Mouse (Mus musculus): Measurements from ENCODE around the gene Slc26a9. TPM values are rescaled to one million over a fixed set of nuclear protein-coding genes. Genes with fewer than 3 reads are reported as not detected.

The Slc26a9 gene
- polyA plus RNA-seq, 1 experiment: not detected

DNA sequence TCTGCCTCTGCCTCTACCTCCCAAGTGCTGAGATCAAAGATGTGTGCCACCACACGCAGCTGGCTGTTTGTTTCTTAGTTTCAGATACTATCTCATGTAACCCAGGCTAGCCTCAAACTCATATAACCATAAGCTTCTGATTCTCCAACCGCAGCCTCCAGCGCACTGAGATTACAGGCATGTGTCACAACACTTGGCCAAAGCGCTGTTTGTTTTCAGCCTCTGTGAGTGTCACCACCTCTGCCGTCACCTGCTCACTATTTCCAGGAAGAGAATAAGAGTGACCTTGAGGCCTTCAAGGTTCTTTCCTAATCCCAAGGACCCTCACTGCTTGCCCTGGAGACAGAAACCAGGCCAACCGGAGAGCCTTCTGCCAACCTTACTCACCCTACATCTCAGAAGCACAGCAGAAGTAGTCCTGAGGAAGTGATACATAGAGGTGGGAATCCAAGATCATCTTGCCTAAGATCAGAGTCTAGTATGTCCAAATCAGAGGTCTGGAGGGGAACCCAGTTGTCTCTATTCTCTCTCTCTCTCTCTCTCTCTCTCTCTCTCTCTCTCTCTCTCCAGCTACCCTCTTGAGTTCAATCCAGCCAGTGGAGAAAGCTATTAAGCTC, 9.1 kb upstream of the Slc26a9 start:
- TF ChIP-seq POLR2A (IDR thresholded peaks at IDR 0.05; ENCODE audit: borderline replicate concordance, low read depth, low read length) (no peak), CTCF (IDR thresholded peaks at IDR 0.05; ENCODE audit: low read depth, low read length) (no peak)
- H3K4me3 ChIP-seq (ENCODE audit: insufficient read depth, low read length): no peak overlapping the region
- 0 out of 2 replicates have a peak, but pooled peaks cover 4% of the 10 kb centered on the region for H3K4me1 ChIP-seq (ENCODE audit: control insufficient read depth, insufficient read depth, low read length)
- H3K27ac ChIP-seq (ENCODE audit: insufficient read depth, low read depth, low read length): no peak overlapping the region

DNA sequence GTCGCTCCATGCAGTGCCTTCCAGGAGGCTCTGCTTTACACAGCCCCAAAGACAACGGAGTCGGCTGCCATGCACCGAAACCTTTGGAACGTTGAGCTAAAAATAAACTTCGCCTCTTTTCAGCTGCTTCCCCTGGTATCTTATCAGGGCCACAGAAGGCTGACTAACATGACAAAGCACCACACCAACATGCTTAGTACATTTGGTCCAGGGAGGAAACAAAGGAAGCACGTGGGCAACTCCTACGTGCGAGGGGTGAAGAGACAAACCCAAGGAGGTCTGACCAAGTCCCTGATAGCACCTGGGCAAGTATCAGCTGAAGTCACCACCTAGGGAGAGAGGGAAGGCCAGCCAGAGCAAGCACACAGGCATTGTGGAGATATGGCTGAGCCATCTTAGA, 7.3 kb upstream of the Slc26a9 start:
- no peak overlapping the region for H3K27ac ChIP-seq (ENCODE audit: insufficient read depth, low read depth, low read length)
- no peak overlapping the region for H3K4me3 ChIP-seq (ENCODE audit: insufficient read depth, low read length)
- H3K4me1 ChIP-seq (ENCODE audit: control insufficient read depth, insufficient read depth, low read length): 0 out of 2 replicates have a peak, but pooled peaks cover 4% of the 10 kb centered on the region
- TF ChIP-seq POLR2A (IDR thresholded peaks at IDR 0.05; ENCODE audit: borderline replicate concordance, low read depth, low read length): no peak

DNA sequence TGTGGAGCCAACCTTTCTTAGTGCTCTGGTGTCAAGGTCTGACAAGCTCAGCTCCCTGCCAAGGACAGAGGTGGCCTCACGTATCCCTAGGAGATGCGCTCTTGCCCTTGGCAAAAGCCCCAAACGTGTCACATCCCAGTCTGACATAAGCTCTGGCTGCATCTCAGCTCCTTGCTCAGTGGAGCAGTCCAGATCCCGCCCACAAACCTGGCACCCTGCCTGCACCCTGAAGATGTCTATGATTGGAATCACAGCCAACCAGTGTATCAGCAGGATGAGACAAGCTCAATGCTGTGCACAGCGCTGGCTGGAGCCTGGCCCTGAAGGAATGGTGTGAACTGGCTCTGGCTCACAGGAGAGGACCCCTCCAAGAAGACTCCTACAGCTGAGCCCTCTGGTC, 6.6 kb upstream of the Slc26a9 start:
- Histone ChIP-seq H3K4me1 (ENCODE audit: control insufficient read depth, insufficient read depth, low read length) (0 out of 2 replicates have a peak, but pooled peaks cover 4% of the 10 kb centered on the region), H3K27ac (ENCODE audit: insufficient read depth, low read depth, low read length) (no peak overlapping the region), H3K4me3 (ENCODE audit: insufficient read depth, low read length) (no peak overlapping the region)
- no peak for TF ChIP-seq CTCF (IDR thresholded peaks at IDR 0.05; ENCODE audit: low read depth, low read length)
- TF ChIP-seq POLR2A (IDR thresholded peaks at IDR 0.05; ENCODE audit: borderline replicate concordance, low read depth, low read length): no peak

DNA sequence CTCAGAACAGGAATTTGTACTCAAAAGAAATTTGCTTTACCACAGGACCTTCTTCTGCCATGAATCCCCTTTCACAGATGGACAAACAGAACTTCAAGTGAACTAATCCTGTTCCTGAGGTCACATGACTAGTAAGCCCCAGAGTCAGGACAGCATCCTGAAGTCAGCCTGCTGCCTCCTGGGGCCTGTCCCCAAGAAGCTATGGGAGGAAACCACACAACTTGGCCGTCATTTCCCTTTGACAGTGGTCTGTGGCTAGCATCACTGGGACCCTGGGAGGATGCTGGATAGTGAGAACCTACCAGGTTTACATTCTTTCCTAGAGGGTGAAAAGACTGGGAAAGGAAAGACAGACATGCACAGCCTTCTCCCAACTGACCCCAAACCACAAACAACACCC, 5.1 kb upstream of the Slc26a9 start:
- no peak for TF ChIP-seq CTCF (IDR thresholded peaks at IDR 0.05; ENCODE audit: low read depth, low read length)
- TF ChIP-seq POLR2A (IDR thresholded peaks at IDR 0.05; ENCODE audit: borderline replicate concordance, low read depth, low read length): no peak
- H3K4me1 ChIP-seq (ENCODE audit: control insufficient read depth, insufficient read depth, low read length): 0 out of 2 replicates have a peak, but pooled peaks cover 4% of the 10 kb centered on the region
- no peak overlapping the region for H3K27ac ChIP-seq (ENCODE audit: insufficient read depth, low read depth, low read length)
- H3K4me3 ChIP-seq (ENCODE audit: insufficient read depth, low read length): no peak overlapping the region

DNA sequence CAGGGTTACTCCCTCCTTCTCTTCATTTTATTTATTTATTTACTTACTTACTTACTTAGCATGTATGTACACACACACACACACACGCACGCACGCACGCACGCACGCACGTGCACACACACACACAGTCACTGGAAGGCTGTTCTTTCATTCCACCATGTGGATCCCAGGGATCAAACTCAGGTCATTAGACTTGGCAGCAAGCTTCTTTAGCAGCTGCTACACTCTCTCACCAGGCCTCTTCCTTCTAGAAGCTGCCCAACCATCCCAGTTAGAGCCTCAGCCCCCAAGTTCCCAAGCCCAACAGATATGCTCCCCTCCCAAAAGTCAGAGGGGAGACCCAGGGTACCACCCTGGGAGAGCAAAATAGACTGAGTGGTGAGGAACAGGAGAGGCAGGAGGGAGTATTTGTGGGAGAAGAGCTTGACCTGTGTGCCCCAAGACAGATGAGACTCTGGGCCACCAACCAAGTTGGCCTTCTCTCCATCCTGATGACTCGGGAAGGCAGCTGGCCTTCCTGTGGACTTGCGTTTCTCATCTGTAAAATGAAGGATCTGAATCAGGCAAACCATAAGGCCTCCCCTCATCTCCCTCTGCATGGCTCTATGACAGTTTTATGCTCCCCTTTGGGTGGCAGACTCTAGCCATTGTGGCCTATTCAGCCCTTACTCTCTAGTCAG, 4.2 kb upstream of the Slc26a9 start:
- Histone ChIP-seq H3K4me3 (ENCODE audit: insufficient read depth, low read length) (no peak overlapping the region), H3K4me1 (ENCODE audit: control insufficient read depth, insufficient read depth, low read length) (0 out of 2 replicates have a peak, but pooled peaks cover 4% of the 10 kb centered on the region), H3K27ac (ENCODE audit: insufficient read depth, low read depth, low read length) (no peak overlapping the region)
- no peak for TF ChIP-seq CTCF (IDR thresholded peaks at IDR 0.05; ENCODE audit: low read depth, low read length)
- no peak for TF ChIP-seq POLR2A (IDR thresholded peaks at IDR 0.05; ENCODE audit: borderline replicate concordance, low read depth, low read length)

DNA sequence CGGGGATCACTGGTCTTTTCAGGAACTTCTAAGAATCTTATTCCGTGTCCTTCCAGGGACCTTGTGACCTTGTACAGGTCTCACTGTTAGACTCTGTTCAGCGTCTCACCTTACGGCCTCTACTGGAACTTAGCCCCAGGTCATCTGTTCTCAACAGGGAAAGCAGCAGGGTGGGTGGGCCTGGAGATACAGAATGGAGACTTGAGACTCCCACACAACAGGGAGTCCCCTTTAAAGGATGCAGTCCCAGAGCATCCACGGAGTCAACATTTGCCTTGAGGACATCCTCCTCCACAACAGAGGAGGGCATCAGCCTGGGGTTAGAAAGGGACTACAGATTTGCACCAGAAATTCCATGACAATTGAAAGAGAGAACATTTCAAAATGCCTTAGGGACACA, 1.6 kb downstream of the Slc26a9 start:
- H3K4me1 ChIP-seq (ENCODE audit: control insufficient read depth, insufficient read depth, low read length): peaks cover 16% of the 10 kb centered on the region
- H3K4me3 ChIP-seq (ENCODE audit: insufficient read depth, low read length): no peak overlapping the region
- no peak for TF ChIP-seq POLR2A (IDR thresholded peaks at IDR 0.05; ENCODE audit: borderline replicate concordance, low read depth, low read length)
- no peak for TF ChIP-seq CTCF (IDR thresholded peaks at IDR 0.05; ENCODE audit: low read depth, low read length)
- no peak overlapping the region for H3K27ac ChIP-seq (ENCODE audit: insufficient read depth, low read depth, low read length)

DNA sequence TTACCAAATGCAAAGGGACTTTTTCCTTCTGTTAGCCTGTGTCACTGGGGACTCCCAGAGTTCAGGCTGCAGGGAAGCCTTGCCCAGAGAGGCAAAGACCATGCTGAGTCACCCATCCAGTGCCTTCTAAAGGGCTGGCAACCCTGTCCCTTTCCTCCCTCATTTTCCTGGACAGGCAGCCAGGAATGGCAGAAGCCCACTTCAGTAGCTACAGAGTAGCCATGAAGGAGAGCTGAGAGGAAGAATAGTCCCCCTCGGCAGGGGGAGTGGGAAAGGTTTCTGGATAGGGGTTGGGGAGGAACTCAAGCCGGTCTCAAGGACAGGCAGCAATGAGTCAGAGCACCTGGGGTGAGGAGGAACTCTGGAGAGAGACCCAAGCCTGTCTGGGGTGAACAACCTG, 3.9 kb downstream of the Slc26a9 start:
- H3K4me3 ChIP-seq (ENCODE audit: insufficient read depth, low read length): no peak overlapping the region
- H3K27ac ChIP-seq (ENCODE audit: insufficient read depth, low read depth, low read length): no peak overlapping the region
- TF ChIP-seq CTCF (IDR thresholded peaks at IDR 0.05; ENCODE audit: low read depth, low read length) (no peak), POLR2A (IDR thresholded peaks at IDR 0.05; ENCODE audit: borderline replicate concordance, low read depth, low read length) (no peak)
- H3K4me1 ChIP-seq (ENCODE audit: control insufficient read depth, insufficient read depth, low read length): peaks cover 29% of the 10 kb centered on the region

DNA sequence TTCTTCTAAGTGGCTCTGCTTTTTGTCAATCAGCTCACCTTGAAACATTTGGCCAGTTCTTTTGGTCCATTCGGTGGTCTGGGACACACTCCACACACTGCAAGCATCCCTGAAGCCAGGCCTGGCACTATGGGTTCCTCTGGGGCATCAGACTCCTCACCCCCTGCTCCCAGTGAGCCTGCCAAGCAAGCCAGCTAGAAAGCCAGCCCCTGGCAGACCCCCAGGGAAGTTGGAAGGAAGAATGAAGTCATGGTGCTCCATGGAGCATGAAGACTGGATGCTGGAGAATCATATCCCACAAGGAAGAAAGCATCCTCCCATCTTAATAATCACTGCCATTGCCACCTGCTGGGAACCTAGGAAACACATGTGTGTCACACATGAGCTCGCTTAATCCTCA, 4.8 kb downstream of the Slc26a9 start:
- Histone ChIP-seq H3K4me1 (ENCODE audit: control insufficient read depth, insufficient read depth, low read length) (peaks cover 29% of the 10 kb centered on the region), H3K27ac (ENCODE audit: insufficient read depth, low read depth, low read length) (no peak overlapping the region), H3K4me3 (ENCODE audit: insufficient read depth, low read length) (no peak overlapping the region)
- TF ChIP-seq POLR2A (IDR thresholded peaks at IDR 0.05; ENCODE audit: borderline replicate concordance, low read depth, low read length) (no peak), CTCF (IDR thresholded peaks at IDR 0.05; ENCODE audit: low read depth, low read length) (no peak)

DNA sequence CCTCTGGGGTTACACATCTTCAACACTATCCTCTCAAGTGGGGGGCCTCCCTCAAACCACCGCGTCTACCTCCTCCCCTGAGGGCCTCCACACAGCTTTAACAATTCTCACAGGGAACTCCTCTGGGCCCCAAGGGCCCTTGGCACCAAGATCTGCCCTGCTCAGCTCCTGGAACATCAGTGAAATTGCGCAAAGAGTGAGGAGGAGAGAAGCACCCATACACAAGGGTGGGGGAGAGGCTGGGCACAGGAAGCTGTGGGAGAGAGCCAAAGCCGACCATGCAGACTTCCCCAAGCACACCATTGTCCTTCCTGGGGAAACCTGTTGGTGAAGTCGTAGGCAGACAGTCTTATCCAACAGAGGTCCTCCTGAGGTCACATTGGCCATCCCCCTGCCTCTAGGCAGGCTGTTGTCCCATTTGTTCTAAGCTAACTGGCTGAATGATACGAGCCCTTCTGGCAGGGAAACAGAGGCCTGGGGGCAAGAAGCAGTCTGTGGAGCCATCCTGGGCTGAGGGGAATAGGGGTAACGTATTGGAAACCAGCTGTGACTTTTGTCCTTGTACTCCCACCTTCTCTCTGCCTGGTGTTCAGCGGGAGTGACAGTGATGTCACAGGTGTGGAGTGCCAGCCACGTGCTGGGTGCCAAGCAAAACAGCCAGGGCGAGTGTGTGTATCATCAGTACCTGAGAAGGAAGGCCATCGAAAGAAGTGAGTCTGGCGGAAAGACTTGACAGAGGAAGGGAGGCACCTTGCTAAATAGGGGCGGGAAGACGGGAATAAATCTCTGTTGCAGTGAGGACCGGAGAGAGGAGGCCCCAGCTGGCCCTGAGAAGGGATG, 6.1 kb downstream of the Slc26a9 start:
- H3K27ac ChIP-seq (ENCODE audit: insufficient read depth, low read depth, low read length): no peak overlapping the region
- no peak overlapping the region for H3K4me3 ChIP-seq (ENCODE audit: insufficient read depth, low read length)
- TF ChIP-seq POLR2A (IDR thresholded peaks at IDR 0.05; ENCODE audit: borderline replicate concordance, low read depth, low read length) (no peak), CTCF (IDR thresholded peaks at IDR 0.05; ENCODE audit: low read depth, low read length) (no peak)
- peaks cover 37% of the 10 kb centered on the region for H3K4me1 ChIP-seq (ENCODE audit: control insufficient read depth, insufficient read depth, low read length)

All from bone marrow macrophage, adult 2 months (primary cell).